Mouse (Mus musculus) thymus, adult 2 months (tissue): ENCODE measurements around the gene Slc36a1. TPM values are rescaled to one million over a fixed set of nuclear protein-coding genes. Genes with fewer than 3 reads are reported as not detected.

ENCODE experiments used
- DNase-seq: peaks from one replicate; pipeline ENCODE4 v3.0.0; 2021
- H3K27ac ChIP-seq: fragments of 200-500 bp; 2 replicates; pipeline ENCODE4 v1.5.1; 2012; ENCODE audit warnings: low read length, control low read depth; ENCODE audit not compliant: control insufficient read depth, insufficient read depth
- H3K27me3 ChIP-seq: fragments of 200-500 bp; 2 replicates; pipeline ENCODE4 v1.6.1; 2012; ENCODE audit warnings: mild to moderate bottlenecking, low read length, moderate library complexity, mixed read lengths; ENCODE audit not compliant: control insufficient read depth, insufficient read depth
- H3K36me3 ChIP-seq: fragments of 200-500 bp; 2 replicates; pipeline ENCODE4 v1.6.1; 2012; ENCODE audit warnings: mild to moderate bottlenecking, low read length, moderate library complexity; ENCODE audit not compliant: control insufficient read depth, insufficient read depth
- H3K4me1 ChIP-seq: fragments of 200-500 bp; replicated peaks from 2 replicates; pipeline ENCODE4 v1.6.1; 2012; ENCODE audit warnings: low read length; ENCODE audit not compliant: control insufficient read depth, insufficient read depth
- H3K4me3 ChIP-seq: fragments of 200-500 bp; 2 replicates; pipeline ENCODE4 v1.5.1; 2012; ENCODE audit warnings: mild to moderate bottlenecking, low read length, control low read depth, moderate library complexity; ENCODE audit not compliant: control insufficient read depth, insufficient read depth
- CTCF ChIP-seq: fragments of 200-500 bp; IDR thresholded peaks from 2 replicates; pipeline ENCODE4 v1.5.1; 2012; ENCODE audit warnings: mild to moderate bottlenecking, control low read depth, low read length, moderate library complexity, borderline replicate concordance; ENCODE audit not compliant: control insufficient read depth, poor library complexity, insufficient read depth; ENCODE audit errors: extremely low read depth
- POLR2A ChIP-seq: fragments of 200-500 bp; IDR thresholded peaks from 2 replicates; pipeline ENCODE4 v1.6.1; 2012; ENCODE audit warnings: mild to moderate bottlenecking, low read length, control low read depth, moderate library complexity; ENCODE audit not compliant: control insufficient read depth, poor library complexity, insufficient read depth; ENCODE audit errors: extremely low read depth
- WGBS: fragments of 180-500 bp; shearing (Covaris S2); methylation state at CpG from one replicate; pipeline ENCODE4 v1.1.7; 2018; 5-methylcytosine and 5-hydroxymethylcytosine counted together
- polyA plus RNA-seq: library from polyadenylated mRNA; depleted of rRNA; stranded (reverse); fragments of >200 nt; gene quantifications from 2 replicates; pipeline ENCODE4 v1.2.3, GENCODE M21; 2012

Gene Slc36a1
- polyA plus RNA-seq, 1 experiment = 65.3 TPM

GRCm38 (mm10) chr11:55184733-55185291 is 19.3 kb upstream of the Slc36a1 start, which contains the start of gene Slc36a2:
TSS of gene Slc36a2 (minus strand) at chr11:55185077.
- Histone ChIP-seq H3K36me3 (no peaks in the 10 kb centered on the region), H3K27me3 (no peaks in the 10 kb centered on the region), H3K4me3 (no peak within 1 kb of the TSS), H3K27ac (no peak within 1 kb of the TSS), H3K4me1 (no peaks in the 10 kb centered on the region)
- no peak for DNase-seq
- 82% methylated on average over 10 of the region's 10 CpGs for WGBS
- no peak for TF ChIP-seq POLR2A
- no peak for TF ChIP-seq CTCF

- no peaks in the 10 kb centered on the region for H3K36me3 ChIP-seq
- WGBS = 86% methylated on average over 4 of the region's 4 CpGs
- H3K4me3 ChIP-seq = no peak overlapping the region
- no peaks in the 10 kb centered on the region for H3K27me3 ChIP-seq
- TF ChIP-seq POLR2A = no peak
- no peak for TF ChIP-seq CTCF
- H3K4me1 ChIP-seq = no peaks in the 10 kb centered on the region
- no peak for DNase-seq
- H3K27ac ChIP-seq = no peak overlapping the region
Measured at GRCm38 (mm10) chr11:55187292-55187691, 16.9 kb upstream of the Slc36a1 start.

- TF ChIP-seq CTCF (no peak), POLR2A (no peak)
- H3K27me3 ChIP-seq = no peaks in the 10 kb centered on the region
- no peaks in the 10 kb centered on the region for H3K4me1 ChIP-seq
- H3K36me3 ChIP-seq = no peaks in the 10 kb centered on the region
- H3K27ac ChIP-seq = no peak overlapping the region
- DNase-seq = no peak
- WGBS = 97% methylated on average over 6 of the region's 6 CpGs
- no peak overlapping the region for H3K4me3 ChIP-seq
Measured at GRCm38 (mm10) chr11:55187777-55188176, 16.4 kb upstream of the Slc36a1 start.

DNA sequence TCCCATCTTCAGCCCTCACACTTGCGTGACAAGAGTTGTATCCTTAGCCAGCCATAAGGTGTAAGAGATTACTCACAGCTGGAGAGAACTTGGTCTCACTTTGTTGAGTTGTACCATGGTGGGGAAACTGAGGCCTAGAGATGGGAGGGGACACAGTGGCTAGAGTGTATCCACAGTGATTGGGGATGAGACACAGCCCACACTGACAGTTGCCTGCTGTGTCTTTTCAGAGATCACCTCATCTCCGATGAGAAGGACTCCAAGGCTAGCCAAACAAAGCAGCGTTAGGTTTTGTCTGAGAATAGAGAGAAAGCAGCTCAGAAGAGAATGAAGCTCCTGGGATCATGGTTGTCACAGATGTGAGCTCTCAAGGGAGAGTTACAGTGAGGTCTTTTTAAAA is 13.9 kb upstream of the Slc36a1 start:
- Histone ChIP-seq H3K4me3 (no peak overlapping the region), H3K27ac (no peak overlapping the region), H3K4me1 (0 out of 2 replicates have a peak, but pooled peaks cover 7% of the 10 kb centered on the region), H3K27me3 (no peaks in the 10 kb centered on the region), H3K36me3 (no peaks in the 10 kb centered on the region)
- WGBS = 94% methylated on average over 3 of the region's 3 CpGs
- DNase-seq = no peak
- TF ChIP-seq POLR2A = no peak
- TF ChIP-seq CTCF = no peak

DNA sequence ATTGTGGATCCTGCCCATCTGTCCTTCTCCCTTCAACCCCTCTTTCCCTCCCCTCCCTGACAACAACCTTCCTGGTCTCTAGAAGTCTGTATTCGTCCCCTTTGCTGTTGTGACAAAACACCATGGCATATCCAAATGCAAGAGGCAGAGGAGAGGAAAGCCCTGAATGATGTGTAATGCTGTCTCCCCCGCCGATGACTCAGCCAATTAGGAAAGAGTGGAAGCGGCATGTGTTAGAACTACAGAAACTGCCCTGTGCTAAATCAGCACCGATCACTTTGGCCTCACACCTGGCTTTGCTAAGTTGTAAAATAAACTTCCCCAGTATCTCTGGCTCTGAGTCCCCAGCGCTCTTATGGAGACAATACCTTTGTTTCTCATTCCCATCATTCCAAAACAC is 7.1 kb upstream of the Slc36a1 start:
- no peaks in the 10 kb centered on the region for H3K27me3 ChIP-seq
- no peak for DNase-seq
- TF ChIP-seq CTCF (no peak), POLR2A (no peak)
- no peaks in the 10 kb centered on the region for H3K36me3 ChIP-seq
- 25% methylated on average over 6 of the region's 6 CpGs for WGBS
- H3K4me1 ChIP-seq = 0 out of 2 replicates have a peak, but pooled peaks cover 7% of the 10 kb centered on the region
- H3K4me3 ChIP-seq = no peak overlapping the region
- no peak overlapping the region for H3K27ac ChIP-seq

- no peak for TF ChIP-seq CTCF
- TF ChIP-seq POLR2A = no peak
- no peak overlapping the region for H3K4me3 ChIP-seq
- WGBS = 3% methylated on average over 8 of the region's 8 CpGs
- no peaks in the 10 kb centered on the region for H3K36me3 ChIP-seq
- H3K4me1 ChIP-seq = 0 out of 2 replicates have a peak, but pooled peaks cover 7% of the 10 kb centered on the region
- no peaks in the 10 kb centered on the region for H3K27me3 ChIP-seq
- H3K27ac ChIP-seq = no peak overlapping the region
- peak; percentile 10 for DNase-seq
Measured at GRCm38 (mm10) chr11:55197740-55198510, 6.2 kb upstream of the Slc36a1 start.
